Mouse (Mus musculus) MEL (cell line): ENCODE measurements around the gene 4930442H23Rik. TPM values are rescaled to one million over a fixed set of nuclear protein-coding genes. Genes with fewer than 3 reads are reported as not detected.

Experiments
- DNase-seq: peaks from one replicate; pipeline ENCODE4 v3.0.0; 2011; ENCODE audit warnings: low read depth, low spot score
- H3K27ac ChIP-seq: 2 replicates; pipeline ENCODE4 v1.5.1; 2012; ENCODE audit warnings: low read depth, mild to moderate bottlenecking, control low read depth, low read length, moderate library complexity; ENCODE audit not compliant: control insufficient read depth
- H3K27me3 ChIP-seq, 2 experiments: fragments of 150-350 bp in 1 of 2; sonication (generic) in 1 of 2; 2 replicates each; pipeline ENCODE4 v1.6.1; 2012; ENCODE audit warnings: low read length in 2 of 2, mild to moderate bottlenecking in 2 of 2, improper control_type of control experiment in 1 of 2, moderate library complexity in 1 of 2; ENCODE audit not compliant: insufficient read depth in 2 of 2, control insufficient read depth in 1 of 2
- H3K36me3 ChIP-seq, 2 experiments: 2 replicates each; pipeline ENCODE4 v1.6.1; 2012 to 2014; ENCODE audit warnings: low read length in 2 of 2, improper control_type of control experiment in 1 of 2, inconsistent platforms in 1 of 2, mild to moderate bottlenecking in 1 of 2; ENCODE audit not compliant: insufficient read depth in 2 of 2, control insufficient read depth in 1 of 2
- H3K4me1 ChIP-seq, 2 experiments: fragments of 150-350 bp in 1 of 2; sonication (generic) in 1 of 2; 2 replicates each; pipeline ENCODE4 v1.6.1; 2012; ENCODE audit warnings: low read length in 2 of 2, improper control_type of control experiment in 1 of 2, mild to moderate bottlenecking in 1 of 2; ENCODE audit not compliant: insufficient read depth in 2 of 2, control insufficient read depth in 1 of 2
- H3K4me3 ChIP-seq, 2 experiments: fragments of 150-350 bp in 1 of 2; sonication (generic) in 1 of 2; 2 replicates each; pipeline ENCODE4 v1.5.1; 2012; ENCODE audit warnings: low read depth in 2 of 2, low read length in 2 of 2, mild to moderate bottlenecking in 2 of 2, moderate library complexity in 2 of 2, control low read depth in 1 of 2, improper control_type of control experiment in 1 of 2; ENCODE audit not compliant: control insufficient read depth in 1 of 2, insufficient read depth in 1 of 2
- H3K79me2 ChIP-seq: 2 replicates; pipeline ENCODE4 v1.6.1; 2012; ENCODE audit warnings: mild to moderate bottlenecking, low read length, moderate library complexity; ENCODE audit not compliant: control insufficient read depth, poor library complexity, insufficient read depth
- H3K9ac ChIP-seq: 2 replicates; pipeline ENCODE4 v1.6.1; 2012; ENCODE audit warnings: low read depth, mild to moderate bottlenecking, control low read depth, low read length, moderate library complexity; ENCODE audit not compliant: control insufficient read depth, poor library complexity, severe bottlenecking
- H3K9me3 ChIP-seq: fragments of 150-350 bp; sonication (generic); replicated peaks from 2 replicates; pipeline ENCODE4 v1.6.1; 2012; ENCODE audit warnings: mild to moderate bottlenecking, low read length, improper control_type of control experiment, moderate library complexity; ENCODE audit not compliant: insufficient read depth
- CHD2 ChIP-seq: IDR thresholded peaks from 2 replicates; pipeline ENCODE4 v1.6.1; 2011; ENCODE audit warnings: low read length, improper control_type of control experiment
- CTCF ChIP-seq, 3 experiments: IDR thresholded peaks in 2 of 3; conservative IDR thresholded peaks in 1 of 3; 2 replicates each; pipeline ENCODE4 v1.5.1; 2011 to 2012; ENCODE audit warnings: low read length in 3 of 3, low read depth in 2 of 3, mild to moderate bottlenecking in 2 of 3, improper control_type of control experiment in 1 of 3, inconsistent platforms in 1 of 3, mixed read lengths in 1 of 3, moderate library complexity in 1 of 3; ENCODE audit not compliant: control insufficient read depth in 1 of 3, insufficient read depth in 1 of 3, poor library complexity in 1 of 3, severe bottlenecking in 1 of 3
- E2F4 ChIP-seq: IDR thresholded peaks from 2 replicates; pipeline ENCODE4 v1.6.1; 2011; ENCODE audit warnings: low read depth, low read length, improper control_type of control experiment, borderline replicate concordance
- GABPA ChIP-seq: IDR thresholded peaks from 2 replicates; pipeline ENCODE4 v1.6.1; 2012; ENCODE audit warnings: low read depth, mild to moderate bottlenecking, inconsistent platforms, low read length, improper control_type of control experiment, moderate library complexity
- HCFC1 ChIP-seq: IDR thresholded peaks from 2 replicates; pipeline ENCODE4 v1.6.1; 2012; ENCODE audit warnings: low read depth, mild to moderate bottlenecking, inconsistent platforms, low read length, improper control_type of control experiment, moderate library complexity
- MAFK ChIP-seq: IDR thresholded peaks from 2 replicates; pipeline ENCODE4 v1.6.1; 2011; ENCODE audit warnings: low read depth, mild to moderate bottlenecking, low read length, improper control_type of control experiment, borderline replicate concordance
- MAZ ChIP-seq: IDR thresholded peaks from 2 replicates; pipeline ENCODE4 v1.6.1; 2012; ENCODE audit warnings: low read depth, mild to moderate bottlenecking, inconsistent platforms, low read length, improper control_type of control experiment
- MEF2A ChIP-seq: IDR thresholded peaks from 2 replicates; pipeline ENCODE4 v1.6.1; 2014; ENCODE audit warnings: low read depth, mild to moderate bottlenecking, inconsistent platforms, low read length, improper control_type of control experiment; ENCODE audit not compliant: poor library complexity, insufficient replicate concordance, severe bottlenecking; ENCODE audit errors: extremely low read depth
- MYB ChIP-seq: IDR thresholded peaks from 2 replicates; pipeline ENCODE4 v1.6.1; 2011; ENCODE audit warnings: mild to moderate bottlenecking, low read depth, low read length, improper control_type of control experiment
- POLR2A ChIP-seq, 2 experiments: IDR thresholded peaks; 2 replicates each; pipeline ENCODE4 v1.6.1; 2011 to 2012; ENCODE audit warnings: low read length in 2 of 2, mild to moderate bottlenecking in 2 of 2, control low read depth in 1 of 2, improper control_type of control experiment in 1 of 2, low read depth in 1 of 2, moderate library complexity in 1 of 2; ENCODE audit not compliant: control insufficient read depth in 1 of 2, insufficient read depth in 1 of 2, poor library complexity in 1 of 2
- POLR2AphosphoS2 ChIP-seq: IDR thresholded peaks from 2 replicates; pipeline ENCODE4 v1.6.1; 2011; ENCODE audit warnings: low read length, improper control_type of control experiment
- TCF12 ChIP-seq: IDR thresholded peaks from 2 replicates; pipeline ENCODE4 v1.6.1; 2014; ENCODE audit warnings: low read depth, mild to moderate bottlenecking, inconsistent platforms, low read length, improper control_type of control experiment, moderate library complexity
- USF2 ChIP-seq, 2 experiments: IDR thresholded peaks; 2 replicates each; pipeline ENCODE4 v1.6.1; 2011 to 2012; ENCODE audit warnings: improper control_type of control experiment in 2 of 2, low read length in 2 of 2, borderline replicate concordance in 1 of 2, inconsistent platforms in 1 of 2, low read depth in 1 of 2, mild to moderate bottlenecking in 1 of 2; ENCODE audit not compliant: insufficient read depth in 1 of 2
- ZC3H11A ChIP-seq: IDR thresholded peaks from 2 replicates; pipeline ENCODE4 v1.6.1; 2012; ENCODE audit warnings: low read depth, mild to moderate bottlenecking, inconsistent platforms, low read length, improper control_type of control experiment
- polyA plus RNA-seq, 2 experiments: library from polyadenylated mRNA; stranded (reverse) in 1 of 2; unstranded in 1 of 2; fragments of >175 nt in 1 of 2; fragments of >200 nt in 1 of 2; gene quantifications; 2 replicates each; pipeline versions ENCODE4 v1.2.1 to v1.2.4; 2012; ENCODE audit warnings: low replicate concordance in 2 of 2, low read depth in 1 of 2; ENCODE audit not compliant: insufficient read length in 2 of 2, insufficient read depth in 1 of 2, missing spikeins in 1 of 2
- total RNA-seq: library from RNA; depleted of rRNA; stranded (reverse); fragments of 300-350 nt; gene quantifications from 2 replicates; pipeline ENCODE4 v1.2.3, GENCODE M21; 2012

Gene 4930442H23Rik
- total and polyA plus RNA-seq, 3 experiments = 0.31 to 0.42 TPM; not detected in 1

DNA sequence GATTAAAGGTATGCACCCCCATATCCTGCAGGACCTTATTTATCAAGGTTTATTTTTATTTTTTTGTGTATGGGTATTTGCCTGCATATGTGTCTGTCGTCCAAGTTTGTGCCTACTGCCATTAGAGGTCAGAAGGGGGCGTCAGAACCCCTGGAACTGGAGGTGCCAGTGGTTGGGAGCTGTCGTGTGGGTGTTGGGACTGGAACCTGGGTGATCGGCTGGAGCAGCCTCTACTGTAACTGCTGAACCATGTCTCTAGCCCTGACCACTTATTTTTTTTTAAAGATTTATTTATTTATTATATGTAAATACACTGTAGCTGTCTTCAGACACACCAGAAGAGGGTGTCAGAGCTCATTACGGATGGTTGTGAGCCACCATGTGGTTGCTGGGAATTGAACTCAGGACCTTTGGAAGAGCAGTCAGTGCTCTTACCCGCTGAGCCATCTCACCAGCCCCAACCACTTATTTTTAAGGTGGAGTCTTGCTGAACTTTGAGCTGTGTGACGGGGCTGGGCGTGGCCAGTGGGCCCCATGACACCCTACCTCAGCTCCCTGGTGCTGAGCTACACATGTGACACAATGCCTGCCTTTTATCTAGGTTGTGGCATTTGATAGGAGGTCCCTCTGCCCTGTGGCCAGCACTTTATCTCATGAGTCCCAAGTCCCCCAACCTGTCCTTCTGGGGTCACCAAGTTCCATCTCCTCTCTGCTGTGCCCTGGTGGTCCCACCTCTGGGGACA, 19.5 kb upstream of the 4930442H23Rik start (continued):
- no peak for TF ChIP-seq MEF2A
- TF ChIP-seq GABPA = no peak
- no peak for TF ChIP-seq ZC3H11A

- no peak for DNase-seq
- Histone ChIP-seq H3K27ac (no peak within 1 kb of the TSS), H3K4me1 (peaks cover 0 to 6% of the 10 kb centered on the region in 2 experiments; a peak in 1 of 4 replicates), H3K4me3 (no peak within 1 kb of the TSS), H3K36me3 (no peaks in the 10 kb centered on the region; a peak in 1 of 4 replicates), H3K9ac (no peak within 1 kb of the TSS), H3K9me3 (no peaks in the 10 kb centered on the region), H3K79me2 (no peaks in the 10 kb centered on the region), H3K27me3 (no peaks in the 10 kb centered on the region)
- TF ChIP-seq CTCF (IDR thresholded peaks at IDR 0.05 in 2 of 3, conservative IDR thresholded peaks at IDR 0.05 in 1 of 3; ENCODE audit: control insufficient read depth in 1 of 3, insufficient read depth in 1 of 3, low read depth in 2 of 3, low read length in 3 of 3, poor library complexity in 1 of 3, severe bottlenecking in 1 of 3) (no peak), POLR2AphosphoS2 (no peak), CHD2 (no peak), MAFK (no peak), USF2 (IDR thresholded peaks at IDR 0.05; ENCODE audit: borderline replicate concordance in 1 of 2, insufficient read depth in 1 of 2, low read depth in 1 of 2, low read length in 2 of 2) (no peak), POLR2A (IDR thresholded peaks at IDR 0.05; ENCODE audit: control insufficient read depth in 1 of 2, insufficient read depth in 1 of 2, low read depth in 1 of 2, low read length in 2 of 2, poor library complexity in 1 of 2) (no peak), HCFC1 (no peak), E2F4 (no peak), MEF2A (no peak), TCF12 (no peak), MAZ (no peak), MYB (no peak)
Measured at GRCm38 (mm10) chr10:81201807-81202758, 18.4 kb upstream of the 4930442H23Rik start, which contains the start of gene Nmrk2. TSS of gene Nmrk2 (minus strand) at chr10:81202051.
